Mouse (Mus musculus): Measurements from ENCODE around the gene Zcrb1.

DNA sequence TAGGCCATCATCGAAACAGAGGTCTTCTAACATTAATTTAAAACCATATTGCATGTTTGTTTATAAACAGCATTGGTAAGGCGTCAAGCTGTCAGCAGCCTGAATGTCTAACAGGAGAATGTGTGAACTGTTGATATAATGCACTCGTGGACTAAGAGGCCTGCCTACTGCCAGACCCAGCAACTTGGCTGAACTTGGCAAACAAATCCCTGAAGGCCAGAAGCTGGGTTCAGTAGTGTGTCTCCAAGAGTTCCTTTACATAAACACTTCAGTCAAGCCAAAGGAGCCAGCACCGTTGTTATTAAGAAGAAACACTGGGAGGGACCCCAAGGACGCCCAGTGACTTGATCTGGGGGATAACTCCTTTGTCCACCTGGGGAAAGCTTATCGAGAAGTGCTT lies 18.2 kb upstream of the Zcrb1 start:
- TF ChIP-seq CTCF (IDR thresholded peaks at IDR 0.05; ENCODE audit: low read depth) (no peak), EP300 (IDR thresholded peaks at IDR 0.05; ENCODE audit: low read depth) (no peak)

Measured in heart, postnatal 0 days (tissue).